Mouse (Mus musculus): ENCODE measurements at regions not wholly inside any gene's neighbourhood (a gene's known extent, or its start where the extent isn't known, plus 50 kb on each side); places are given as distances from the start of the nearest gene placed in this dataset.
A peak's percentile ranks its signal among the peaks of the same experiment; 100 is the strongest.

- ATAC-seq (replicated peaks; ENCODE audit: poor library complexity): no peak
These were observed 73.9 kb upstream of the Lrig1 start for GRCm38 (mm10) chr6:94773604-94774486.

GRCm38 (mm10) chr6:94772868-94773603 lies 73.1 kb upstream of the Lrig1 start:
- no peak for ATAC-seq (replicated peaks; ENCODE audit: poor library complexity)

- ATAC-seq (replicated peaks; ENCODE audit: poor library complexity): no peak
These were observed 72.4 kb upstream of the Lrig1 start for GRCm38 (mm10) chr6:94772391-94772790.

- ATAC-seq (replicated peaks; ENCODE audit: poor library complexity): no peak
These were observed 68.3 kb upstream of the Lrig1 start for GRCm38 (mm10) chr6:94768230-94768629.

GRCm38 (mm10) chr6:94765724-94766123 lies 65.8 kb upstream of the Lrig1 start:
- no peak for ATAC-seq (replicated peaks; ENCODE audit: poor library complexity)

GRCm38 (mm10) chr6:94761341-94761740 lies 61.4 kb upstream of the Lrig1 start:
- no peak for ATAC-seq (replicated peaks; ENCODE audit: poor library complexity)

GRCm38 (mm10) chr6:94760629-94761111 lies 60.7 kb upstream of the Lrig1 start:
- ATAC-seq (replicated peaks; ENCODE audit: poor library complexity): peak; percentile 95

GRCm38 (mm10) chr6:94759649-94760048 lies 59.7 kb upstream of the Lrig1 start:
- no peak for ATAC-seq (replicated peaks; ENCODE audit: poor library complexity)

- no peak for ATAC-seq (replicated peaks; ENCODE audit: poor library complexity)
These were observed 56.0 kb upstream of the Lrig1 start for GRCm38 (mm10) chr6:94756006-94756405.

- no peak for ATAC-seq (replicated peaks; ENCODE audit: poor library complexity)
These were observed 55.4 kb upstream of the Lrig1 start for GRCm38 (mm10) chr6:94755297-94755831.

- no peak for ATAC-seq (replicated peaks; ENCODE audit: poor library complexity)
These were observed 54.6 kb upstream of the Lrig1 start for GRCm38 (mm10) chr6:94754522-94754921.

- ATAC-seq (replicated peaks; ENCODE audit: poor library complexity): peak; percentile 73
These were observed 51.1 kb upstream of the Lrig1 start for GRCm38 (mm10) chr6:94751101-94751440.

- ATAC-seq (replicated peaks; ENCODE audit: poor library complexity): no peak
These were observed 50.5 kb upstream of the Lrig1 start for GRCm38 (mm10) chr6:94750228-94751100.

All from megakaryocyte progenitor cell, adult 5-6 weeks (primary cell).